Comparison of ENCODE assay signal across 7 mouse cellular contexts in the genomic region with DNA sequence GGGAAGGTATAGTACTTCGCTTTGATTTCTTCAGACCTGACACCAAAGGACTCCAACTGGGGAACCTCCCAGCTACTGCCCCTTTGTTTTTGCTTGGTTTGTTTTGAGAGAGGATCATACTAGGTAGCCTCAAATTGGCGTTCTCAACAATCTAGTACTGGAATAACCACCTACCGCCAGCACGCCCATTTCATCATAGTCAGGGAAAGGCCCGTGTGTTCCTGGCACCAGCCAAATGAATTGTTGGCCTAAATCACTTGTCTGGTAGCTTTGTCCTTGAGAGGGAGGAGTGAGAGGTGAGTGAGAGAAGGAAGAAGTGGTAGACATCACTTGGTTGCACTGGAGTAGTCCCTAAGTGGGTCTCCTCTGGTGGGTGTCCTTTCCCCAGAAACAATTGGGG. TPM values are rescaled to one million over a fixed set of nuclear protein-coding genes. Genes with fewer than 3 reads are reported as not detected.
DNase-seq lines count a peak whose midpoint lies in the region; ATAC-seq lines count a peak whose summit lies in the region.

No protein-coding gene starts in this region.

- no peak for ATAC-seq in lung, embryonic 15.5 days (ENCODE audit: borderline replicate concordance, extremely low read depth, low FRiP score, low TSS enrichment)
- no peak for ATAC-seq in forebrain, embryonic 11.5 days (replicated peaks; ENCODE audit: low FRiP score)
- ATAC-seq in limb, embryonic 13.5 days (ENCODE audit: low FRiP score, low read depth): no peak
- no peak for ATAC-seq in stomach, embryonic 14.5 days (ENCODE audit: insufficient number of reproducible peaks, insufficient read depth, low FRiP score, low read depth)

- H3K4me1 ChIP-seq in lung, embryonic 15.5 days: no peaks in the 10 kb centered on the region
- H3K4me1 ChIP-seq in forebrain, embryonic 11.5 days (replicated peaks; ENCODE audit: control insufficient read depth, insufficient read depth, low read length): no peaks in the 10 kb centered on the region
- H3K4me1 ChIP-seq in limb, embryonic 13.5 days: no peaks in the 10 kb centered on the region
- no peaks in the 10 kb centered on the region for H3K4me1 ChIP-seq in stomach, embryonic 14.5 days (ENCODE audit: control insufficient read depth, insufficient read depth, low read length)

- H3K4me2 ChIP-seq in lung, embryonic 15.5 days: peak overlapping the region; percentile 52
- H3K4me2 ChIP-seq in forebrain, embryonic 11.5 days (ENCODE audit: low read depth, low read length, severe bottlenecking): peak overlapping the region; percentile 45
- H3K4me2 ChIP-seq in limb, embryonic 13.5 days (replicated peaks): peak overlapping the region; percentile 62
- peak overlapping the region; percentile 38 for H3K4me2 ChIP-seq in stomach, embryonic 14.5 days (replicated peaks; ENCODE audit: low read depth, low read length)

- WGBS in lung, embryonic 15.5 days: 23% methylated on average over 5 of the region's 5 CpGs
- 22% methylated on average over 5 of the region's 5 CpGs for WGBS in forebrain, embryonic 11.5 days
- WGBS in limb, embryonic 13.5 days: 28% methylated on average over 5 of the region's 5 CpGs
- WGBS in stomach, embryonic 14.5 days: 22% methylated on average over 5 of the region's 5 CpGs

- no peaks in the 10 kb centered on the region for H3K9me3 ChIP-seq in lung, embryonic 15.5 days
- H3K9me3 ChIP-seq in forebrain, embryonic 11.5 days (ENCODE audit: control insufficient read depth, low read length): no peaks in the 10 kb centered on the region
- H3K9me3 ChIP-seq in limb, embryonic 13.5 days: no peaks in the 10 kb centered on the region
- H3K9me3 ChIP-seq in stomach, embryonic 14.5 days (ENCODE audit: control insufficient read depth, low read depth, low read length): no peaks in the 10 kb centered on the region

- no peak for DNase-seq in lung, postnatal 14 days
- no peak for DNase-seq in forebrain, embryonic 11.5 days (ENCODE audit: low spot score)
- no peak for DNase-seq in gastrocnemius, postnatal 10 days
- no peak for DNase-seq in ovary, postnatal 36 days (ENCODE audit: low spot score)

- no peak overlapping the region for H3K9ac ChIP-seq in lung, embryonic 15.5 days
- H3K9ac ChIP-seq in forebrain, embryonic 11.5 days (ENCODE audit: low read length): no peak overlapping the region; the same call in 1 of the 2 replicates
- no peak overlapping the region for H3K9ac ChIP-seq in limb, embryonic 13.5 days
- no peak overlapping the region for H3K9ac ChIP-seq in stomach, embryonic 14.5 days (replicated peaks; ENCODE audit: low read depth, low read length)

- H3K36me3 ChIP-seq in lung, embryonic 15.5 days: no peaks in the 10 kb centered on the region
- no peaks in the 10 kb centered on the region for H3K36me3 ChIP-seq in forebrain, embryonic 11.5 days (ENCODE audit: control insufficient read depth, insufficient read depth, low read length)
- no peaks in the 10 kb centered on the region for H3K36me3 ChIP-seq in limb, embryonic 13.5 days
- H3K36me3 ChIP-seq in stomach, embryonic 14.5 days (ENCODE audit: control insufficient read depth, insufficient read depth, low read length): no peaks in the 10 kb centered on the region

- H3K4me3 ChIP-seq in lung, embryonic 15.5 days: peak overlapping the region; percentile 54
- peak overlapping the region; percentile 43 for H3K4me3 ChIP-seq in forebrain, embryonic 11.5 days (ENCODE audit: low read depth, low read length)
- H3K4me3 ChIP-seq in limb, embryonic 13.5 days: peak overlapping the region; percentile 53
- peak overlapping the region; percentile 42 for H3K4me3 ChIP-seq in stomach, embryonic 14.5 days (ENCODE audit: low read depth, low read length)

- no peaks in the 10 kb centered on the region for H3K27me3 ChIP-seq in lung, embryonic 15.5 days
- H3K27me3 ChIP-seq in forebrain, embryonic 11.5 days (ENCODE audit: control insufficient read depth, insufficient read depth, low read length): no peaks in the 10 kb centered on the region
- peaks cover 9% of the 10 kb centered on the region for H3K27me3 ChIP-seq in limb, embryonic 13.5 days
- no peaks in the 10 kb centered on the region for H3K27me3 ChIP-seq in stomach, embryonic 14.5 days (ENCODE audit: control insufficient read depth, insufficient read depth, low read length)

- no peak overlapping the region for H3K27ac ChIP-seq in lung, embryonic 15.5 days
- no peak overlapping the region for H3K27ac ChIP-seq in forebrain, embryonic 11.5 days (ENCODE audit: low read depth, low read length)
- H3K27ac ChIP-seq in limb, embryonic 13.5 days: no peak overlapping the region
- H3K27ac ChIP-seq in stomach, embryonic 14.5 days (ENCODE audit: low read length): no peak overlapping the region

RNA-seq across cellular contexts. Expression of a gene that starts 0.6 kb away (rescaled TPM):
- polyA plus RNA-seq in lung, embryonic 15.5 days (2015; fragmentation: Nextera tagmentation; extraction: Ambion mirVana): 170 and 173 TPM in 2 replicates
- 68.0 and 76.1 TPM in 2 replicates for polyA plus RNA-seq in forebrain, embryonic 11.5 days (2014; fragmentation: Nextera tagmentation; extraction: Ambion mirVana)
- 112 and 117 TPM in 2 replicates for polyA plus RNA-seq in limb, embryonic 13.5 days (2015; fragmentation: Nextera tagmentation; extraction: Ambion mirVana)
- 82.2 and 89.1 TPM in 2 replicates for polyA plus RNA-seq in stomach, embryonic 14.5 days (2014; fragmentation: Nextera tagmentation; extraction: Ambion mirVana)
- 10 to 100 TPM; 44.5 to 57.2 TPM for total RNA-seq in gastrocnemius, postnatal 10 days (2021)
